Mouse (Mus musculus) heart, embryonic 10.5 days (tissue): ENCODE results near the gene Hist4h4. TPM values are rescaled to one million over a fixed set of nuclear protein-coding genes. Genes with fewer than 3 reads are reported as not detected.

ENCODE experiments used
- DNase-seq: peaks from one replicate; pipeline ENCODE4 v3.0.0-alpha.2; 2017; ENCODE audit warnings: low spot score
- H3K27ac ChIP-seq: fragments of 300-500 bp; sonication (generic); 2 replicates; pipeline ENCODE4 v1.5.1; 2016; ENCODE audit warnings: mild to moderate bottlenecking
- H3K27me3 ChIP-seq: fragments of 300-500 bp; sonication (generic); 2 replicates; pipeline ENCODE4 v1.6.1; 2016; ENCODE audit warnings: mild to moderate bottlenecking; ENCODE audit not compliant: poor library complexity, insufficient read depth, severe bottlenecking
- H3K36me3 ChIP-seq: fragments of 300-500 bp; sonication (generic); 2 replicates; pipeline ENCODE4 v1.6.1; 2016; ENCODE audit warnings: mild to moderate bottlenecking, moderate library complexity
- H3K4me1 ChIP-seq: fragments of 300-500 bp; sonication (generic); 2 replicates; pipeline ENCODE4 v1.6.1; 2016; ENCODE audit warnings: mild to moderate bottlenecking
- H3K4me3 ChIP-seq: fragments of 300-500 bp; sonication (generic); 2 replicates; pipeline ENCODE4 v1.5.1; 2016; ENCODE audit warnings: mild to moderate bottlenecking, moderate library complexity
- H3K9me3 ChIP-seq: fragments of 300-500 bp; sonication (generic); 2 replicates; pipeline ENCODE4 v1.6.1; 2016; ENCODE audit warnings: mild to moderate bottlenecking, moderate library complexity
- WGBS: fragments of 180-500 bp; shearing (Covaris S2); methylation state at CpG from one replicate; pipeline ENCODE4 v1.1.7; 2016; 5-methylcytosine and 5-hydroxymethylcytosine counted together
- polyA plus RNA-seq: library from polyadenylated mRNA; unstranded; fragments of >200 nt; fragmentation: Nextera tagmentation; extraction: Ambion mirVana; gene quantifications from 2 replicates; pipeline ENCODE4 v1.2.1, GENCODE M21; 2016

Gene Hist4h4
- polyA plus RNA-seq, 1 experiment from 2014 or later: 0.63 TPM

DNA sequence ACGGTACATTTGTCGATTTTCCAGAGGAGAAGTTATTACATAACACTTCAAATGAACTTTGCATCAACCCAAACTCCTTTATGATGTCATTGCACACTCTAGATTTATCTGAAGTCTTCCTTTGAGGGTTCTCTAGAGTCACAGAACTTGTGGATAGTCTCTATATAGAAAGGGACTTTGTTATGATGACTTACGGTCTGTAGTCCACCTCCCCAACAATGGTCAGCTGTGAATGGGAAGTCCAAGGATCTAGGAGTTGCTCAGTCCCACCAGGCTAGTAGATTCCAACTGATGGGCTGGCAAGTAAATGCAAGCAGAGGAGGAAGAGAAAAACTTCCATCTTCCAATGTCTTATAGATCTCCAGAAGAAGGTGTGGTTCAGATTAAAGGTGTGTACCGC is 24.5 kb upstream of the Hist4h4 start:
- peak overlapping the region; percentile 89 for H3K27ac ChIP-seq
- H3K36me3 ChIP-seq: peaks cover 20% of the 10 kb centered on the region
- H3K4me3 ChIP-seq: peak overlapping the region; percentile 100
- H3K9me3 ChIP-seq: no peaks in the 10 kb centered on the region
- WGBS: 38% methylated on average over 4 of the region's 4 CpGs
- peaks cover 7% of the 10 kb centered on the region; the same call in 1 of the 2 replicates for H3K4me1 ChIP-seq
- DNase-seq: no peak
- H3K27me3 ChIP-seq: no peaks in the 10 kb centered on the region; the same call in 1 of the 2 replicates

DNA sequence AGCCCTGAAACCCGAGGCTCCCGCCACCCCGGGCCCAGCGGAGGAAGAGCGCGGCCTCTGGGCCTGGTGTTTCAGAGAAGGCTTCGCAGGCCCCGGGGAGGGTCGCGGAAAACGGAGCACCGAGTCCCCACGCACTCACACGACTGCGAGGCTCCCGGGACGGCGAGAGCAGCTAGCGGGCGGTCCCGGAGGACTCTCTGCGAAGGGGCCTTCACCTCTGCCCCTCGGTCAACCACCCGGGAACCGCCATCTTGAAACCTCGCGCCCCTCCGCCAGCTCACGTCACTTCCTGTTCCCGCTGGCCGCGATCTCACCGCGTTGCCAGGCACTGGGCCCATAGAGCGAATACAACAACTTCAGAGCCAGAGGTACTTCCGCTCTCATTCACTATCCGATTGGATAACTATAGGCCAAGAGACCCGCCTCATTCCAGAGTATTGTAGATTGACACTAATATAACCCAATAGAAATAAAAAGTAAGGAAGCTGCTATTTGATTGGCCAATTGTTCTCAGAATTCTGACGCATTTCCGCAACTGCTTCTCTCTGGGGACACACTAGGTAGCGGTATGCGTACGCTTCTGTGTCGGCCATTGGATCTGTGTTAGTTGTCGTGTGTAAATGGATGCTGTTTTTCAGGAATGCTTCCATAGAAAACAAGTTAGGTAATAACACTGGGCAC is 23.8 kb upstream of the Hist4h4 start, which contains the start of gene Wbp11:
Gene Wbp11 (minus strand): TSS at position 353 of the 681 bp plus-strand sequence.
- peaks cover 7% of the 10 kb centered on the region; the same call in 1 of the 2 replicates for H3K4me1 ChIP-seq
- peak within 1 kb of the TSS; percentile 99 for H3K27ac ChIP-seq
- H3K27me3 ChIP-seq: no peaks in the 10 kb centered on the region; the same call in 1 of the 2 replicates
- H3K9me3 ChIP-seq: no peaks in the 10 kb centered on the region
- H3K36me3 ChIP-seq: peaks cover 23% of the 10 kb centered on the region
- DNase-seq: peak; percentile 99
- WGBS: under 1% methylated on average over 45 of the region's 45 CpGs
- H3K4me3 ChIP-seq: peak within 1 kb of the TSS; percentile 100

GRCm38 (mm10) chr6:136827516-136827880 is 23.3 kb upstream of the Hist4h4 start, which contains the start of gene BC049715:
Gene BC049715 (plus strand): TSS chr6:136827626.
- peaks cover 28% of the 10 kb centered on the region for H3K36me3 ChIP-seq
- H3K27me3 ChIP-seq: no peaks in the 10 kb centered on the region; the same call in 1 of the 2 replicates

GRCm38 (mm10) chr6:136827116-136827515 is 22.9 kb upstream of the Hist4h4 start:
- Histone ChIP-seq H3K36me3 (peaks cover 32% of the 10 kb centered on the region), H3K27ac (peak overlapping the region; percentile 99), H3K9me3 (no peaks in the 10 kb centered on the region), H3K27me3 (no peaks in the 10 kb centered on the region; the same call in 1 of the 2 replicates), H3K4me1 (peaks cover 7% of the 10 kb centered on the region; the same call in 1 of the 2 replicates), H3K4me3 (peak overlapping the region; percentile 100)
- WGBS: 14% methylated on average over 7 of the region's 7 CpGs
- DNase-seq: peak; percentile 55

More at GRCm38 (mm10) chr6:136827516-136827880, 23.3 kb upstream of the Hist4h4 start, which contains the start of gene BC049715:
- under 1% methylated on average over 34 of the region's 34 CpGs for WGBS
- peaks cover 7% of the 10 kb centered on the region; the same call in 1 of the 2 replicates for H3K4me1 ChIP-seq
- no peaks in the 10 kb centered on the region for H3K9me3 ChIP-seq
- H3K4me3 ChIP-seq: peak within 1 kb of the TSS; percentile 100
- H3K27ac ChIP-seq: peak within 1 kb of the TSS; percentile 99
- no peak for DNase-seq

GRCm38 (mm10) chr6:136824987-136825386 is 20.8 kb upstream of the Hist4h4 start:
- peaks cover 11% of the 10 kb centered on the region; the same call in 1 of the 2 replicates for H3K4me1 ChIP-seq
- H3K36me3 ChIP-seq: peaks cover 53% of the 10 kb centered on the region
- H3K27me3 ChIP-seq: no peaks in the 10 kb centered on the region
- no peak overlapping the region for H3K27ac ChIP-seq
- peak; percentile 64 for DNase-seq
- 92% methylated on average over 8 of the region's 8 CpGs for WGBS
- no peaks in the 10 kb centered on the region for H3K9me3 ChIP-seq
- no peak overlapping the region for H3K4me3 ChIP-seq

GRCm38 (mm10) chr6:136821086-136821485 is 16.9 kb upstream of the Hist4h4 start:
- Histone ChIP-seq H3K4me1 (peaks cover 5% of the 10 kb centered on the region; the same call in 1 of the 2 replicates), H3K9me3 (no peaks in the 10 kb centered on the region), H3K36me3 (peaks cover 91% of the 10 kb centered on the region), H3K27me3 (no peaks in the 10 kb centered on the region), H3K27ac (no peak overlapping the region), H3K4me3 (no peak overlapping the region)
- no peak for DNase-seq
- WGBS: 88% methylated on average over 18 of the region's 18 CpGs

DNA sequence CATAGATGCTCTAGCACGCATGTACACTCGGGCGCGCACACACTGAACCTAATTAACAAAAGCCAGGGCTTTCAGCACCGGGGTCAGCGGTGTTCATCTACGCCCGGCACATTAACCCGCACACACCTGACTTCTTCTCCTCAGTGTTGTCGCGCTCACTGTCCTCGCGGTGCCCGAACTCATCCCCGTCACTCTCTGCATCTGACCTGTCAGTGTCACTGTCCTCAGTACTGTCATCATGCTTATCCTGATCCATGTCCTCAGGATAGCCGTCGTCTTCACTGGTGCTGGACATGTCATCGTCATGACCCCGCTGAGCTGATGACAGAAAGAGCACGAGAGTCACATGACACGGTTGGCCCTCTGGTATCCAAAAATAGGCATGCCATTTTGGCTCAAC is 16.2 kb upstream of the Hist4h4 start:
- 84% methylated on average over 21 of the region's 21 CpGs for WGBS
- Histone ChIP-seq H3K36me3 (peaks cover 93% of the 10 kb centered on the region), H3K27ac (no peak overlapping the region), H3K4me1 (peaks cover 5% of the 10 kb centered on the region; the same call in 1 of the 2 replicates), H3K4me3 (no peak overlapping the region), H3K9me3 (no peaks in the 10 kb centered on the region), H3K27me3 (no peaks in the 10 kb centered on the region)
- no peak for DNase-seq

DNA sequence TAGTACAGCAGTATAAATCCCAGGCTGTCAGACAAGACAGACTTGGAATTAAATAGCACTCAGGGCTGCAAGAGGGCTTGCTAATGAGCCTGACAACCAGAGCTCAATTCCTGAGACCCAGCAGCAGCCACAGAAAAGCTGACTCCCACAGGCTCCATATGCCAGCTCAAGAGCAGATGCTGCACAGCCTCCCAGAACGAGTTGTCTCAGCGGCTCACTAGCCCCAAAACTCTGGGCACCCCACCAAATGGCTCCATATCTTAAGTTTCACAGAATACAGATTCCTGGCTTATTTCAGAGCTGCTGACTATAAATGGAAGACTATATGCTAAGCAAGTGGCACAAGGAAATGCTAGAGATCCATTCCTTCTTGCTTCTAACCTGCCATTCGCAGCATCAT is 13.3 kb upstream of the Hist4h4 start:
- no peak for DNase-seq
- WGBS: 92% methylated on average over 3 of the region's 3 CpGs

GRCm38 (mm10) chr6:136816826-136817225 is 12.6 kb upstream of the Hist4h4 start:
- no peak overlapping the region for H3K4me3 ChIP-seq
- H3K36me3 ChIP-seq: peaks cover 95% of the 10 kb centered on the region
- H3K9me3 ChIP-seq: no peaks in the 10 kb centered on the region
- no peak overlapping the region for H3K27ac ChIP-seq
- H3K27me3 ChIP-seq: no peaks in the 10 kb centered on the region
- no peak for DNase-seq
- peaks cover 5% of the 10 kb centered on the region; the same call in 1 of the 2 replicates for H3K4me1 ChIP-seq
- 94% methylated on average over 21 of the region's 21 CpGs for WGBS

More for the DNA sequence above, 13.3 kb upstream of the Hist4h4 start:
- no peak overlapping the region for H3K27ac ChIP-seq
- H3K27me3 ChIP-seq: no peaks in the 10 kb centered on the region
- H3K9me3 ChIP-seq: no peaks in the 10 kb centered on the region
- H3K4me1 ChIP-seq: peaks cover 5% of the 10 kb centered on the region; the same call in 1 of the 2 replicates
- peaks cover 95% of the 10 kb centered on the region for H3K36me3 ChIP-seq
- H3K4me3 ChIP-seq: no peak overlapping the region

- no peaks in the 10 kb centered on the region for H3K4me1 ChIP-seq
- no peak overlapping the region for H3K27ac ChIP-seq
- no peak for DNase-seq
- no peak overlapping the region for H3K4me3 ChIP-seq
- no peaks in the 10 kb centered on the region for H3K9me3 ChIP-seq
- H3K27me3 ChIP-seq: no peaks in the 10 kb centered on the region
- WGBS: 97% methylated on average over 7 of the region's 7 CpGs
- peaks cover 80% of the 10 kb centered on the region for H3K36me3 ChIP-seq
These were observed 11.2 kb upstream of the Hist4h4 start for GRCm38 (mm10) chr6:136815381-136815780.

- WGBS: 35% methylated on average over 4 of the region's 4 CpGs
- no peak for DNase-seq
- no peaks in the 10 kb centered on the region for H3K27me3 ChIP-seq
- peaks cover 59% of the 10 kb centered on the region for H3K36me3 ChIP-seq
- H3K4me1 ChIP-seq: peaks cover 11% of the 10 kb centered on the region
- no peak overlapping the region for H3K27ac ChIP-seq
- no peak overlapping the region for H3K4me3 ChIP-seq
- H3K9me3 ChIP-seq: no peaks in the 10 kb centered on the region
These were observed 8.9 kb upstream of the Hist4h4 start for GRCm38 (mm10) chr6:136813117-136813516.

DNA sequence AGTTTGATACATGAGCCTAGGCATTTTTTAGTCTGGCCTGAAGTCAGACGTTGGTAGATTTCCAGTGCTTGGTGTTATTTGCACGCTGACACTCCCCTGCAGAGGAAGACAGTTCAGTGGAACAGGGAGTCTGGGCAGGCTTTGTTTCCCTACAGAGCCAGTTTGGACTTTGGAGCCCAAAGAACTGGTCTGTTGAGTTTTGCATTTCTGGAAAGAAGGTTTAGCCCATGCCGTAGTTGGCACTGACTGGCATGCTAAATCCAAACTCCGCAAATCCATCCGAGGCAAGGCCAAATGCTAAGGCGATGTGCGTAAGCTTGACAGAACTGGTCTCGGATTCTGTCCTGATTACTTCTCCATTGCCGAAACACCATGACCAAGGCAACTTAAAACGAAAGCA is 7.0 kb upstream of the Hist4h4 start:
- H3K27me3 ChIP-seq: no peaks in the 10 kb centered on the region
- H3K27ac ChIP-seq: no peak overlapping the region
- peaks cover 17% of the 10 kb centered on the region for H3K4me1 ChIP-seq
- no peak overlapping the region for H3K4me3 ChIP-seq
- H3K9me3 ChIP-seq: no peaks in the 10 kb centered on the region
- 90% methylated on average over 10 of the region's 10 CpGs for WGBS
- DNase-seq: no peak
- peaks cover 40% of the 10 kb centered on the region for H3K36me3 ChIP-seq

DNA sequence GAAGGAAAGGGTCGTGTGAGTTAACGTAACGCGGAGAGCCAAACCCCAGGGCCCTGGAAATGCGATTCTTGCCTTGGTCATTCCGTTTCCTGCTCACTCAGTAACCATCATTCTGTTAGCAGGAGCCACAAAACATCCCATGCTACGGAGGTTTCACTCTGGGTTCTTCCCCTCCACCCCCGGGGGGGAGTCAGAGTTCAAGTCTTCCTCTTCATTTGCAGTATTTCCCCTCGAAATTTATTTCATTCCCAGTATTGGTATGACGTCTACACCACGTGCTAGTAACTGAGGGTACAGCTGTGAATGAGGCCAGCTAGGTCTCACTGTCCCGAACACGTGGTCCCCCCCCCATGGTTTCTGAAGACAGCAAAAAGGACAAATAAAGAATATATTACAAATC is 5.5 kb upstream of the Hist4h4 start:
- WGBS: 69% methylated on average over 13 of the region's 13 CpGs
- H3K27ac ChIP-seq: no peak overlapping the region
- DNase-seq: no peak
- H3K27me3 ChIP-seq: no peaks in the 10 kb centered on the region
- peaks cover 17% of the 10 kb centered on the region for H3K4me1 ChIP-seq
- peaks cover 27% of the 10 kb centered on the region for H3K36me3 ChIP-seq
- no peaks in the 10 kb centered on the region for H3K9me3 ChIP-seq
- peak overlapping the region; percentile 85 for H3K4me3 ChIP-seq
